Mouse (Mus musculus) layer of hippocampus, adult 9-10 months (tissue): ENCODE measurements around the gene Nrg4.

Source experiments
- DNase-seq: peaks from one replicate; pipeline ENCODE4 v3.0.0; 2022; ENCODE audit warnings: low spot score

Nrg4 gene

GRCm38 (mm10) chr9:55326515-55327233 lies at the start of gene Nrg4, which contains the start of gene Tmem266:
TSS of gene Nrg4 (minus strand) at chr9:55326844.
TSS of gene Tmem266 (plus strand) at chr9:55326913.
- DNase-seq: no peak

- no peak for DNase-seq
Measured at GRCm38 (mm10) chr9:55371908-55372307, 45.3 kb upstream of the Nrg4 start.

- no peak for DNase-seq
Measured at GRCm38 (mm10) chr9:55368011-55368410, 41.4 kb upstream of the Nrg4 start.

DNA sequence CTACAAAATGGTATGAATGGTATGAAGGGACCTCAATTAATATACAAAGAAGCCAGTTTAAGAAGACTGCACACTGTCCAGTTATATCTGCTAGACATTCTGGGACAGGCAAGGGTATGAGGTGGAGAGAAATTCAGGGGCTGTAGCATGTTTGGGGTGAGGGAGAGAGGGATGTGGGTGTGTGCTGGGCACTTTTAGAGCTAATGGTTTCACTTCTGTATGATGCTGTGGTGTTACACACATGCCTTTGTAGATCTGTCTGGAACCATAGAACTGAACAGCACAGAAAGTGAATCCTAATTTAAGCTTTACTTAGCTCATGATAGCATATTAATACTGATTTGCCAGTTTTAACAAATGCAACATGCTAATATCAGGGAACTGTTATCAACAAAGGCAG lies 37.1 kb upstream of the Nrg4 start:
- no peak for DNase-seq

GRCm38 (mm10) chr9:55361969-55362368 lies 35.3 kb upstream of the Nrg4 start:
- no peak for DNase-seq

GRCm38 (mm10) chr9:55360861-55361260 lies 34.2 kb upstream of the Nrg4 start:
- DNase-seq: no peak

- no peak for DNase-seq
Measured at GRCm38 (mm10) chr9:55360372-55360771, 33.7 kb upstream of the Nrg4 start.

DNA sequence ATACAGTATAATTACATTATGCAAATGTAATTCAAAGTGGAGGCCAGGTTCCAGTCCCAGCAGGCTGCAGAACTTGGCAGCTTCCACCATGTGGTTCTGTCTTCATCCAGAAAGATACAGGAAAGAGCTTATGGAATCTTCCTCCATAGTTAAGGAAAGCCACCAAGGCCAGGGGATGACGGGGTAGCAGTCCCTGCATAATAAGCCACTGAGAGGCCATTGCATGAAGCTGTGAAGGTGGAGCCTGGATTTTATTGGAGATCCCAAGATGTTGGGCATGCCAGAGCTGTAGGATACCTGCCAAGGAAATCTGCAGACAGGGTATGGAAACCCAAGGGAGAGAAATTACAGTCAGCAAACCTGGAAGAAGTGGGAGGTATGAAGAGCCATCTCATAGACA lies 30.5 kb upstream of the Nrg4 start:
- no peak for DNase-seq

GRCm38 (mm10) chr9:55355270-55355834 lies 28.7 kb upstream of the Nrg4 start:
- no peak for DNase-seq

- no peak for DNase-seq
Measured at GRCm38 (mm10) chr9:55354686-55355085, 28.0 kb upstream of the Nrg4 start.

- no peak for DNase-seq
Measured at GRCm38 (mm10) chr9:55348664-55349063, 22.0 kb upstream of the Nrg4 start.

GRCm38 (mm10) chr9:55345332-55345731 lies 18.7 kb upstream of the Nrg4 start:
- DNase-seq: no peak

GRCm38 (mm10) chr9:55344165-55344564 lies 17.5 kb upstream of the Nrg4 start:
- DNase-seq: no peak

DNA sequence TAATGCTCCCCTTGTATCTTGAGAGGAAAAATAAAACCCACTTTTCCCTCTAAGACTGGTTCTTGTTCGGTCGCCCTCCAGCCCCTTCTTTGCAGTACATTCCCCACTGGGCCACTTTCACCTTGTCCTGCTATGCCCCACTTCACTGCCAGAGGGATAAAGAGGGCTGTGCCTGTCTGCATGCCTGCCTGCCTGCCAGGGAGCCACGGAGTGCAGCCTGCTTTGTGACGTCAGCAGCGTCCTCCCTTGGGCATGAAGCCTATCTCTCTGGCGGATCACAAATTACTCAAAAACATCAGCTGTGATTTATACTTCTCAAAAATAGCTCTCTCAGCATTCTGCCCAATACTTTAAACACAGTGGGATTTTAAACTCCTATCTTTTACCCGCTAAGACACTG lies 6.3 kb upstream of the Nrg4 start:
- DNase-seq: no peak

DNA sequence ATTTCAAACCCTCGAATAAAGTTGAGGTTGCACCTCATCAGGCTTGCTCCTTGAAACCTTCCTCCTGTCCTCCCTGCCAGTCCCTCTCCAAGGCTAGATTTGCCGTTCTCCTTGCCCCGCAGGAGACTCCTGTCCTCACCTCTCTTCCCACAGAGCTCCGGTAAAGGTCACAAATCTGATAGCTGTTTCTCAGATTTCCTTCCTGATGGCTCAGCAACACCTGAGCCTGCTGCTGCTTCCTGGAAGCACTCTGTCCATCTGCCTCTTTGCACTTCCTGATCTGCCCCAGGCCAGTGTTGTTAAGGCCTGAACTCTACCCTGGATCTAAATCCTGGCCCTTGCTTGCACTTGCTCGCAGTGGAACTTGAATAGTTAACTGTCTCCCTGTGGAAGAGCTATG lies 5.8 kb upstream of the Nrg4 start:
- DNase-seq: no peak

- DNase-seq: no peak
Measured at GRCm38 (mm10) chr9:55329401-55329800, 2.8 kb upstream of the Nrg4 start.

- DNase-seq: no peak
Measured at GRCm38 (mm10) chr9:55328151-55328918, 1.7 kb upstream of the Nrg4 start.

DNA sequence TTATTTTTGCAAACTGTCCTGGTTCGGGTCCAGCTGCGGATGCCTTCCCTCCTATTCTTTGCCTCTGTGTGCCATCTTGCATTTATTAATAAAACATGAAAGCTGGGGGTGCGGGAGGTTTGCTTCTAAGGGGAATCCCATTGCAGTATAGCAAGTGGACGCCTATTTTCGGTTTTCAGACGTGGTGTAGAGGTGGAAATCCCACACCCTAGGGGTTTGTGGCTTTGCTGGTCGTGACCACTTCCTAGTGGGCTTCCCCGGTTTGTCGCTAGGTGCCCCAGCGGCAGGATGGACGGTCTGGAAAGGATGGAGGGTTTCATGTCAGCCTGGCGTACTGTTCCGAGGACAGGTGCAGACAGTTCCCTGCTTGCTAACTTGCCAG lies 581 bp upstream of the Nrg4 start:
- DNase-seq: no peak

- no peak for DNase-seq
Measured at GRCm38 (mm10) chr9:55325564-55326514, 805 bp downstream of the Nrg4 start.

- DNase-seq: no peak
Measured at GRCm38 (mm10) chr9:55325061-55325460, 1.6 kb downstream of the Nrg4 start.

- DNase-seq: no peak
Measured at GRCm38 (mm10) chr9:55324516-55324915, 2.1 kb downstream of the Nrg4 start.

DNA sequence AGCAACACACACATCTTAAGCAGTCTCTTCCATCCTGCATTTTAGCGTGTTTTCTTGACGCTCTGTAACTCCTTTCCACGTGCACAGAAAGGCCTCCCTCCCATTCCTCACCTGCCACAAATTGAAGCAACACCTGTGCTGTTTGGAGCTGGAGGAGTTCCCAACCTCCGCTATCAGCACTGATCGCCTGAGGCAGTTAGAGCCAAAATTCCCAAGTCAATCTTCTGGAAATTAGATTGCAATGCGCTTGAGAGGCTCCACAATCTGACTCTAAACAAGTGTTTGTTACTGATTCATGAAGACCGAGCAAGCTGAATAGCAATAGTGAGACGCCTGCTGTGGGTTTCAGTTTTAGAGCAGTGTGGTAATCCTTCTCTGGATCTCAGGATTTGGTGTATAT lies 2.6 kb downstream of the Nrg4 start:
- DNase-seq: no peak
